Mouse (Mus musculus) small intestine, adult 2 months (tissue): ENCODE data around the gene Kcnk6.
A peak's percentile ranks its signal among the peaks of the same experiment; 100 is the strongest.

Source experiments
- CTCF ChIP-seq: fragments of 200-500 bp; IDR thresholded peaks from 2 replicates; pipeline ENCODE4 v1.5.1; 2012; ENCODE audit warnings: low read depth, mild to moderate bottlenecking, control low read depth, inconsistent platforms, low read length, moderate library complexity, mixed read lengths; ENCODE audit not compliant: insufficient replicate concordance, insufficient read length; ENCODE audit errors: extremely low read depth
- POLR2A ChIP-seq: fragments of 200-500 bp; IDR thresholded peaks from 2 replicates; pipeline ENCODE4 v1.6.1; 2012; ENCODE audit warnings: low read depth, mild to moderate bottlenecking, control low read depth, inconsistent platforms, low read length, moderate library complexity

- peak; percentile 76 for TF ChIP-seq CTCF
- TF ChIP-seq POLR2A = no peak
Measured at GRCm38 (mm10) chr7:29244732-29245416, 12.6 kb upstream of the Kcnk6 start.
